ENCODE assay signal across 7 mouse cellular contexts in the genomic region with DNA sequence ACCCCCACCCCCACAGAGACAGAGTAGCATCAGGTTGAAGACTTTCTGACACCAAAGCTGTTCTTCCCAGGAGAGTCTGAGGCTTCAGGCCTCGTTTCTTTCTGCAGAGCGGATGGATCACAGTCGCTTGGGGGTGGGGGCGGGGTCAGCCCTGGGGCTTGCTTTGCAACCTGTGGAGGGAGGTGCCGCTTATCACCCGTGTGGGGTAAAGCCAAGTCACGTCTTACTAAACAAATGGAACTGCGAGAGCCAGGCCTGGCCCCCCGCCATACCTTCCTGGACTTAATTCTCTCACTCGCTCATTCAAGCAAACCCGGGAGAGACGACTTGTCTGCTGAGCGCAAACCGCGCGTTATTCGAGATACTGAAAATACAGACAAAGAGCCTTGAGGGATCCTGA.
DNase-seq lines count a peak whose midpoint lies in the region; ATAC-seq and TF ChIP-seq lines count a peak whose summit lies in the region.

No protein-coding gene starts in this region.

- peak overlapping the region; percentile 23; the same call in 1 of the 2 replicates for H3K4me2 ChIP-seq in lung, postnatal 0 days (replicated peaks; ENCODE audit: low read depth, low read length)
- H3K4me2 ChIP-seq in forebrain, embryonic 15.5 days (replicated peaks) = peak overlapping the region; percentile 34
- H3K4me2 ChIP-seq in midbrain, postnatal 0 days (ENCODE audit: low read depth, low read length, poor library complexity, severe bottlenecking) = peak overlapping the region; percentile 40

- no peaks in the 10 kb centered on the region for H3K9me3 ChIP-seq in lung, postnatal 0 days (ENCODE audit: low read length)
- no peaks in the 10 kb centered on the region for H3K9me3 ChIP-seq in forebrain, embryonic 15.5 days
- H3K9me3 ChIP-seq in midbrain, postnatal 0 days (ENCODE audit: low read length) = no peaks in the 10 kb centered on the region

- TF ChIP-seq CTCF in lung, postnatal 0 days (IDR thresholded peaks at IDR 0.05) = no peak
- no peak for TF ChIP-seq CTCF in lung, adult 2 months (IDR thresholded peaks at IDR 0.05; ENCODE audit: insufficient read depth, low read length)
- TF ChIP-seq CTCF in midbrain, postnatal 0 days (IDR thresholded peaks at IDR 0.05) = no peak

- no peak overlapping the region for H3K4me3 ChIP-seq in lung, postnatal 0 days (ENCODE audit: low read depth, low read length)
- no peak overlapping the region for H3K4me3 ChIP-seq in lung, adult 2 months (replicated peaks; ENCODE audit: extremely low read depth, low read depth, low read length)
- H3K4me3 ChIP-seq in forebrain, embryonic 15.5 days = peak overlapping the region; percentile 13
- H3K4me3 ChIP-seq in midbrain, postnatal 0 days (ENCODE audit: low read depth, low read length) = peak overlapping the region; percentile 18

- TF ChIP-seq POLR2A in lung, adult 2 months (IDR thresholded peaks at IDR 0.05; ENCODE audit: borderline replicate concordance, extremely low read depth, low read depth, low read length) = no peak

- no peaks in the 10 kb centered on the region for H3K27me3 ChIP-seq in lung, postnatal 0 days (replicated peaks; ENCODE audit: insufficient read depth, low read length)
- no peaks in the 10 kb centered on the region for H3K27me3 ChIP-seq in forebrain, embryonic 15.5 days
- no peaks in the 10 kb centered on the region for H3K27me3 ChIP-seq in midbrain, postnatal 0 days (ENCODE audit: insufficient read depth, low read length)

- no peaks in the 10 kb centered on the region for H3K36me3 ChIP-seq in lung, postnatal 0 days (ENCODE audit: insufficient read depth, low read length)
- H3K36me3 ChIP-seq in forebrain, embryonic 15.5 days = no peaks in the 10 kb centered on the region
- H3K36me3 ChIP-seq in midbrain, postnatal 0 days (ENCODE audit: insufficient read depth, low read length) = no peaks in the 10 kb centered on the region

- H3K4me1 ChIP-seq in lung, postnatal 0 days (ENCODE audit: insufficient read depth, low read depth, low read length) = no peaks in the 10 kb centered on the region
- H3K4me1 ChIP-seq in lung, adult 2 months (ENCODE audit: control insufficient read depth, insufficient read depth, low read length) = no peaks in the 10 kb centered on the region
- H3K4me1 ChIP-seq in forebrain, embryonic 15.5 days = peaks cover 16% of the 10 kb centered on the region
- peaks cover 8% of the 10 kb centered on the region; the same call in 1 of the 2 replicates for H3K4me1 ChIP-seq in midbrain, postnatal 0 days (ENCODE audit: insufficient read depth, low read length)

- DNase-seq in lung, postnatal 0 days (ENCODE audit: low spot score) = no peak
- no peak for DNase-seq in lung, adult 2 months
- peak; percentile 47 for DNase-seq in kidney, postnatal 10 days
- peak; percentile 34 for DNase-seq in midbrain, postnatal 0 days (ENCODE audit: low spot score)
- no peak for DNase-seq in thymus, postnatal 10 days (ENCODE audit: low spot score in 2 of 2)

- H3K27ac ChIP-seq in lung, postnatal 0 days (ENCODE audit: low read length) = no peak overlapping the region
- H3K27ac ChIP-seq in forebrain, embryonic 15.5 days (replicated peaks) = no peak overlapping the region
- H3K27ac ChIP-seq in midbrain, postnatal 0 days (ENCODE audit: low read depth, low read length) = peak overlapping the region; percentile 21; the same call in 1 of the 2 replicates

- no peak for ATAC-seq in lung, postnatal 0 days
- no peak for ATAC-seq in forebrain, embryonic 15.5 days (replicated peaks)
- ATAC-seq in midbrain, postnatal 0 days (ENCODE audit: low FRiP score) = 0 out of 2 replicates have a peak, but pooled peaks have one; percentile 20
- no peak for ATAC-seq in megakaryocyte-erythroid progenitor cell, adult 5-6 weeks (replicated peaks; ENCODE audit: low FRiP score, low TSS enrichment, poor library complexity, severe bottlenecking)

- no peak for TF ChIP-seq EP300 in lung, postnatal 0 days (IDR thresholded peaks at IDR 0.05)

- 12% methylated on average over 17 of the region's 17 CpGs for WGBS in lung, postnatal 0 days
- WGBS in lung, adult 2 months = 24% methylated on average over 17 of the region's 17 CpGs
- WGBS in forebrain, embryonic 15.5 days = 3% methylated on average over 17 of the region's 17 CpGs
- 7% methylated on average over 17 of the region's 17 CpGs for WGBS in midbrain, postnatal 0 days

- H3K9ac ChIP-seq in lung, postnatal 0 days (replicated peaks; ENCODE audit: low read depth) = no peak overlapping the region
- H3K9ac ChIP-seq in forebrain, embryonic 15.5 days (replicated peaks) = no peak overlapping the region
- 0 out of 2 replicates have a peak overlapping the region, but pooled peaks have one; percentile 29 for H3K9ac ChIP-seq in midbrain, postnatal 0 days (replicated peaks; ENCODE audit: low read length, poor library complexity, severe bottlenecking)

Comparison
In these comparisons a context has a peak if more than half of its experiments do, and no peak if none do; other contexts are left out.
1. DNase-seq: peak in kidney, postnatal 10 days (single experiment) and midbrain, postnatal 0 days (single experiment); none in lung, postnatal 0 days (single experiment), lung, adult 2 months (single experiment) and thymus, postnatal 10 days (0 of 2).
2. H3K4me3 ChIP-seq: peak in forebrain, embryonic 15.5 days (single experiment) and midbrain, postnatal 0 days (single experiment); none in lung, postnatal 0 days (single experiment) and lung, adult 2 months (single experiment).
3. Peak in every context shown above with its lines, with median percentiles within 50 percentile points of each other: H3K4me2 ChIP-seq.